Mouse (Mus musculus) layer of hippocampus, postnatal 10 days (tissue): ENCODE results near the gene Asl. TPM values are rescaled to one million over a fixed set of nuclear protein-coding genes. Genes with fewer than 3 reads are reported as not detected.
"Not testable (repeated sequence)": the region's sequence is repeated elsewhere in the genome, so short reads cannot be mapped to it uniquely, and the experiment has no call there.

Experiments used
- DNase-seq, 2 experiments: peaks; one replicate each; pipeline ENCODE4 v3.0.0; 2021; ENCODE audit warnings: low spot score in 2 of 2
- total RNA-seq, 2 experiments: library from RNA; stranded (reverse); gene quantifications; 2 replicates each; pipeline ENCODE4 v1.2.3; 2021

Gene Asl
- total RNA-seq, 2 experiments from 2014 or later, result 22.0 to 23.5 TPM

- no peak for DNase-seq
Observed at GRCm38 (mm10) chr5:130046589-130046988, 17.5 kb upstream of the Asl start.

GRCm38 (mm10) chr5:130046100-130046499 is 17.1 kb upstream of the Asl start:
- DNase-seq, result no peak

GRCm38 (mm10) chr5:130044201-130044695 is 15.2 kb upstream of the Asl start:
- peak; percentile 44 to 61 for DNase-seq

GRCm38 (mm10) chr5:130043741-130044140 is 14.7 kb upstream of the Asl start:
- DNase-seq, result no peak

GRCm38 (mm10) chr5:130041262-130041661 is 12.2 kb upstream of the Asl start:
- no peak for DNase-seq

- DNase-seq, result no peak
Observed at GRCm38 (mm10) chr5:130040797-130041196, 11.8 kb upstream of the Asl start.

- DNase-seq, result peak; percentile 53 to 70
Observed at GRCm38 (mm10) chr5:130037752-130038455, 8.9 kb upstream of the Asl start.

- not testable (repeated sequence) for DNase-seq
Observed at GRCm38 (mm10) chr5:130036300-130036699, 7.3 kb upstream of the Asl start.

- DNase-seq, result no peak
Observed at GRCm38 (mm10) chr5:130033869-130034268, 4.8 kb upstream of the Asl start.

- DNase-seq, result no peak
Observed at GRCm38 (mm10) chr5:130031410-130032390, 2.7 kb upstream of the Asl start.

GRCm38 (mm10) chr5:130027696-130028095 is 1.4 kb downstream of the Asl start:
- no peak for DNase-seq

GRCm38 (mm10) chr5:130027134-130027533 is 1.9 kb downstream of the Asl start:
- no peak for DNase-seq

GRCm38 (mm10) chr5:130023767-130024539 is 5.1 kb downstream of the Asl start:
- peak; percentile 69 to 74 for DNase-seq

GRCm38 (mm10) chr5:130023067-130023766 is 5.8 kb downstream of the Asl start:
- no peak for DNase-seq

GRCm38 (mm10) chr5:130022366-130022765 is 6.7 kb downstream of the Asl start:
- no peak for DNase-seq

- DNase-seq, result no peak
Observed at GRCm38 (mm10) chr5:130021361-130021966, 7.6 kb downstream of the Asl start.

GRCm38 (mm10) chr5:130019461-130019860 is 9.6 kb downstream of the Asl start:
- DNase-seq, result no peak

- no peak for DNase-seq
Observed at GRCm38 (mm10) chr5:130015104-130015503, 13.9 kb downstream of the Asl start.

GRCm38 (mm10) chr5:130010961-130011360 is 18.1 kb downstream of the Asl start:
- no peak for DNase-seq

GRCm38 (mm10) chr5:130009784-130010183 is 19.3 kb downstream of the Asl start:
- DNase-seq, result no peak
